In genomic region chr2:70562011-70562491, GRCm38 (mm10) we compare ENCODE assay signal across 8 mouse cellular contexts. TPM values are rescaled to one million over a fixed set of nuclear protein-coding genes. Genes with fewer than 3 reads are reported as not detected.
A peak's percentile ranks its signal among the peaks of the same experiment; 100 is the strongest.
DNase-seq lines count a peak whose midpoint lies in the region; ATAC-seq lines count a peak whose summit lies in the region.

No protein-coding gene starts in this region.

- H3K27me3 ChIP-seq in kidney, embryonic 14.5 days (ENCODE audit: control insufficient read depth, insufficient read depth, low read length) = peaks cover 84% of the 10 kb centered on the region
- peaks cover 58% of the 10 kb centered on the region for H3K27me3 ChIP-seq in forebrain, embryonic 15.5 days
- peaks cover 86% of the 10 kb centered on the region for H3K27me3 ChIP-seq in midbrain, embryonic 13.5 days

- under 1% methylated on average over 41 of the region's 42 CpGs for whole genome bisulfite sequencing in kidney, embryonic 14.5 days
- under 1% methylated on average over 40 of the region's 42 CpGs for WGBS in forebrain, embryonic 15.5 days
- under 1% methylated on average over 36 of the region's 42 CpGs for WGBS in midbrain, embryonic 13.5 days

- ATAC-seq in kidney, embryonic 14.5 days (ENCODE audit: low FRiP score, low TSS enrichment) = no peak
- ATAC-seq in forebrain, embryonic 15.5 days (replicated peaks) = peak; percentile 21
- ATAC-seq in midbrain, embryonic 13.5 days = peak; percentile 28

- H3K9me3 ChIP-seq in kidney, embryonic 14.5 days (ENCODE audit: control insufficient read depth, low read length) = no peaks in the 10 kb centered on the region
- H3K9me3 ChIP-seq in forebrain, embryonic 15.5 days = no peaks in the 10 kb centered on the region
- H3K9me3 ChIP-seq in midbrain, embryonic 13.5 days = no peaks in the 10 kb centered on the region

- peak overlapping the region; percentile 46 for H3K4me2 ChIP-seq in kidney, embryonic 14.5 days (replicated peaks; ENCODE audit: low read depth, low read length)
- peak overlapping the region; percentile 65 for H3K4me2 ChIP-seq in forebrain, embryonic 15.5 days (replicated peaks)
- H3K4me2 ChIP-seq in midbrain, embryonic 13.5 days (replicated peaks) = peak overlapping the region; percentile 65

- intact Hi-C loops in gastrocnemius, postnatal 14 days (cut with DNase I; ENCODE audit: low total_unique reads) = loop anchor here (5.0 kb wide), 1 partner anchor 435 kb away; no protein-coding TSS in a partner anchor

- no peak overlapping the region for H3K9ac ChIP-seq in kidney, embryonic 14.5 days (ENCODE audit: low read depth, low read length)
- H3K9ac ChIP-seq in forebrain, embryonic 15.5 days (replicated peaks) = peak overlapping the region; percentile 69
- peak overlapping the region; percentile 83 for H3K9ac ChIP-seq in midbrain, embryonic 13.5 days (replicated peaks)

- DNase-seq in kidney, adult 11 months = no peak
- peak; percentile 35 for DNase-seq in adrenal gland, postnatal 10 days
- no peak for DNase-seq in urinary bladder, postnatal 25 days (ENCODE audit: low spot score)
- no peak for DNase-seq in gastrocnemius, postnatal 14 days
- no peak for DNase-seq in thymus, postnatal 25 days

- H3K4me1 ChIP-seq in kidney, embryonic 14.5 days (ENCODE audit: control insufficient read depth, insufficient read depth, low read length) = peaks cover 34% of the 10 kb centered on the region
- H3K4me1 ChIP-seq in forebrain, embryonic 15.5 days = peaks cover 66% of the 10 kb centered on the region
- peaks cover 72% of the 10 kb centered on the region for H3K4me1 ChIP-seq in midbrain, embryonic 13.5 days (replicated peaks)

- no peak overlapping the region for H3K27ac ChIP-seq in kidney, embryonic 14.5 days (ENCODE audit: low read depth, low read length)
- H3K27ac ChIP-seq in forebrain, embryonic 15.5 days (replicated peaks) = peak overlapping the region; percentile 93
- H3K27ac ChIP-seq in midbrain, embryonic 13.5 days = peak overlapping the region; percentile 94

- H3K4me3 ChIP-seq in kidney, embryonic 14.5 days (ENCODE audit: low read length) = peak overlapping the region; percentile 36
- H3K4me3 ChIP-seq in forebrain, embryonic 15.5 days = peak overlapping the region; percentile 52
- peak overlapping the region; percentile 54 for H3K4me3 ChIP-seq in midbrain, embryonic 13.5 days (replicated peaks)

- no peaks in the 10 kb centered on the region for H3K36me3 ChIP-seq in kidney, embryonic 14.5 days (ENCODE audit: control insufficient read depth, insufficient read depth, low read length)
- no peaks in the 10 kb centered on the region for H3K36me3 ChIP-seq in forebrain, embryonic 15.5 days
- H3K36me3 ChIP-seq in midbrain, embryonic 13.5 days = no peaks in the 10 kb centered on the region

RNA-seq across cellular contexts. Expression of gene Gad1, which starts 9.2 kb away (rescaled TPM):
- 0.18 TPM in 1 of 2 replicates, not detected in the other for polyA plus RNA-seq in kidney, embryonic 14.5 days (2014; fragmentation: Nextera tagmentation; extraction: Ambion mirVana)
- 1 to 10 TPM in 1 of 2 experiments, under 1 TPM in 1; 0.78 to 1.7 TPM for total RNA-seq in adrenal gland, postnatal 10 days (2021)
- polyA plus RNA-seq in forebrain, embryonic 15.5 days (2015; fragmentation: Nextera tagmentation; extraction: Ambion mirVana) = 70.9 and 71.1 TPM in 2 replicates
- 60.2 and 63.2 TPM in 2 replicates for polyA plus RNA-seq in midbrain, embryonic 13.5 days (2015; fragmentation: Nextera tagmentation; extraction: Ambion mirVana)
- total RNA-seq in gastrocnemius, postnatal 14 days (2021) = 1 to 10 TPM in 1 of 2 experiments, under 1 TPM in 1; 0.51 to 1.4 TPM

RNA-seq across cellular contexts. Expression of gene Erich2, which starts 53.4 kb away (rescaled TPM):
- polyA plus RNA-seq in kidney, embryonic 14.5 days (2014; fragmentation: Nextera tagmentation; extraction: Ambion mirVana) = 2.2 and 3.4 TPM in 2 replicates
- total RNA-seq in adrenal gland, postnatal 10 days (2021) = under 1 TPM; 0.15 to 0.18 TPM
- 2.0 and 2.4 TPM in 2 replicates for polyA plus RNA-seq in forebrain, embryonic 15.5 days (2015; fragmentation: Nextera tagmentation; extraction: Ambion mirVana)
- 1.3 and 3.2 TPM in 2 replicates for polyA plus RNA-seq in midbrain, embryonic 13.5 days (2015; fragmentation: Nextera tagmentation; extraction: Ambion mirVana)
- total RNA-seq in gastrocnemius, postnatal 14 days (2021) = not detected

Comparison
In these comparisons a context has a peak if more than half of its experiments do, and no peak if none do; other contexts are left out.
1. RNA of gene Gad1, which starts 9.2 kb away (polyA plus RNA-seq): 70.9 to 71.1 TPM in forebrain, embryonic 15.5 days and 60.2 to 63.2 TPM in midbrain, embryonic 13.5 days; 0.18 TPM in kidney, embryonic 14.5 days; every median in the first group is over 10 times any median in the second.
2. Peak in every context shown above with its lines, with median percentiles within 50 percentile points of each other: H3K4me2 ChIP-seq and H3K4me3 ChIP-seq.